Mouse (Mus musculus) limb, embryonic 15.5 days (tissue): ENCODE measurements around the gene Atp5j2. TPM values are rescaled to one million over a fixed set of nuclear protein-coding genes. Genes with fewer than 3 reads are reported as not detected.

ENCODE experiments used
- ATAC-seq: fragments of 200-750 bp; cut with Nextera tagmentation; 2 replicates; pipeline ENCODE4 v1.8.0; 2017; ENCODE audit warnings: low read depth, moderate TSS enrichment; ENCODE audit not compliant: insufficient number of reproducible peaks, low FRiP score, low TSS enrichment
- H3K27ac ChIP-seq: fragments of 300-500 bp; sonication (generic); 2 replicates; pipeline ENCODE4 v1.5.1; 2015; ENCODE audit warnings: moderate library complexity, mild to moderate bottlenecking, inconsistent platforms
- H3K27me3 ChIP-seq: fragments of 300-500 bp; sonication (generic); 2 replicates; pipeline ENCODE4 v1.6.1; 2015; ENCODE audit warnings: inconsistent platforms
- H3K36me3 ChIP-seq: fragments of 300-500 bp; sonication (generic); 2 replicates; pipeline ENCODE4 v1.6.1; 2015; ENCODE audit warnings: inconsistent platforms
- H3K4me1 ChIP-seq: fragments of 300-500 bp; sonication (generic); 2 replicates; pipeline ENCODE4 v1.6.1; 2015; ENCODE audit warnings: inconsistent platforms
- H3K4me2 ChIP-seq: fragments of 300-500 bp; sonication (generic); 2 replicates; pipeline ENCODE4 v1.6.1; 2015; ENCODE audit warnings: mild to moderate bottlenecking, inconsistent platforms
- H3K4me3 ChIP-seq: fragments of 300-500 bp; sonication (generic); 2 replicates; pipeline ENCODE4 v1.5.1; 2015; ENCODE audit warnings: mild to moderate bottlenecking, inconsistent platforms
- H3K9ac ChIP-seq: fragments of 300-500 bp; sonication (generic); 2 replicates; pipeline ENCODE4 v1.6.1; 2015; ENCODE audit warnings: inconsistent platforms
- H3K9me3 ChIP-seq: fragments of 300-500 bp; sonication (generic); 2 replicates; pipeline ENCODE4 v1.6.1; 2016; ENCODE audit warnings: inconsistent platforms
- WGBS: fragments of 180-500 bp; shearing (Covaris S2); methylation state at CpG from one replicate; pipeline ENCODE4 v1.1.7; 2015; 5-methylcytosine and 5-hydroxymethylcytosine counted together
- polyA plus RNA-seq: library from polyadenylated mRNA; unstranded; fragments of >200 nt; fragmentation: Nextera tagmentation; extraction: Ambion mirVana; gene quantifications from 2 replicates; pipeline ENCODE4 v1.2.1, GENCODE M21; 2015

Atp5j2 gene
- polyA plus RNA-seq, 1 experiment from 2014 or later = 623 TPM

DNA sequence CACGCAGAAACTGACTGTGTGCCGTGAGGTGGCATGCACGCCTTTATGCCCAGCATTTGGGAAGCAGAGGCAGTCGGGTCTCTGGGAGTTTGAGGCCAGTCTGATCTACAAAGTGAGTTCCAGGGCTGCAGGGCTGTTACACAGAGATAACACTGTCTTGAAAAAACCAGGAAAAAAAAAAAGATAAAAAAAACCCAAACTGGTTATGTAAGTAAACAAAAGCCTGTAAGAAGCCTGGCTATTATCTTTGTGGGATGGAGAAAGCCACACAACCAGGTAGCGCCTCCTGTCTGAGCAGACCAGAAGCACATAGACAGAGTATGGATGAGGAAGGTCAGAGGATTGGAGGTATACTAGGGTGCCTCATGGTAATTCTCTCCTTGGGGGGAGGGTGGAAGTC, 39.2 kb downstream of the Atp5j2 start:
- no peak overlapping the region for H3K4me2 ChIP-seq
- no peaks in the 10 kb centered on the region for H3K4me1 ChIP-seq
- no peaks in the 10 kb centered on the region for H3K9me3 ChIP-seq
- no peak overlapping the region for H3K9ac ChIP-seq
- 94% methylated on average over 5 of the region's 5 CpGs for WGBS
- H3K27ac ChIP-seq = no peak overlapping the region
- H3K27me3 ChIP-seq = no peaks in the 10 kb centered on the region
- no peak for ATAC-seq
- peaks cover 87% of the 10 kb centered on the region for H3K36me3 ChIP-seq
- no peak overlapping the region for H3K4me3 ChIP-seq

DNA sequence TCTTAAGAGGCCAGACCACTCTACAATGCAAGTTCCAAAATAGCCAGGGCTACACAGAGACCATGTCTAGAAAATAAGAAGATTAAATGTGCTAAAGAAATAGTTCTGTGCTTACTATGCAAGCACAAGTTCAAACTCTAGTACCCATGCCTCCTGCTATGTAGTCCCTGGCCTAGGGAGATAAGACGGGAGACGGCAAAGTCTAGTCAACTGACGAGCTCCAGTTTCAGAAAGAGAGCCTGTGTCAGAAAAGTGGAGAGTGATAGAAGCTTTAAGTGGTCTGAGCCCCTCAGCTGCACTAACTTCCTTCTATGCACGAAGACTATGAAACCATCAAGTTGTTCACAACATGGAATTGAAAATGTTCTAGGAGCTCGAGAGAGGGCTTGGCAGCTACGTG, 42.6 kb downstream of the Atp5j2 start:
- no peak overlapping the region for H3K9ac ChIP-seq
- no peak overlapping the region for H3K4me3 ChIP-seq
- no peaks in the 10 kb centered on the region for H3K9me3 ChIP-seq
- no peaks in the 10 kb centered on the region for H3K4me1 ChIP-seq
- ATAC-seq = no peak
- no peaks in the 10 kb centered on the region for H3K27me3 ChIP-seq
- WGBS = 85% methylated on average over 6 of the region's 6 CpGs
- no peak overlapping the region for H3K27ac ChIP-seq
- H3K4me2 ChIP-seq = no peak overlapping the region
- H3K36me3 ChIP-seq = peaks cover 98% of the 10 kb centered on the region

DNA sequence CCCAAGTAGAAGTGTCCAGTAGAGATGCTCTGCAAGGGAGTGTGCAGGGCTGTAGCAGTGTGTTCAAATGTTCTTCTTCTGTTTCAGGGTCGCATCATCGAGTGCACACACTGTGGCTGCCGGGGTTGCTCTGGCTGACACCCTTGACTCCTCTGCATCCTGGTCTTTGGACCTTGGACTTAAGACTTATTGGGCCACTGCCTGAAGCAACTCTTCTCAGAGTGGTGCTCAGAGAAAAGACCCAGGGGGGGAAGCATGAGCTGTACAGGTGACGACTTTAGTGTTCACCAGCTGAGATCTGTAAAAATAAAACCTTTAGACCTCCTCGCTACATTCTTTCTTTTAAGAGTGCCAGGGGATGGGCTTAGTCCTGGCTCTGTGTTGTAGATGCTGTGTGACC, 44.1 kb downstream of the Atp5j2 start:
- H3K4me1 ChIP-seq = no peaks in the 10 kb centered on the region
- H3K9ac ChIP-seq = no peak overlapping the region
- no peak for ATAC-seq
- no peak overlapping the region for H3K4me2 ChIP-seq
- H3K27me3 ChIP-seq = no peaks in the 10 kb centered on the region
- WGBS = 86% methylated on average over 5 of the region's 5 CpGs
- no peaks in the 10 kb centered on the region for H3K9me3 ChIP-seq
- H3K4me3 ChIP-seq = no peak overlapping the region
- no peak overlapping the region for H3K27ac ChIP-seq
- H3K36me3 ChIP-seq = peaks cover 98% of the 10 kb centered on the region

DNA sequence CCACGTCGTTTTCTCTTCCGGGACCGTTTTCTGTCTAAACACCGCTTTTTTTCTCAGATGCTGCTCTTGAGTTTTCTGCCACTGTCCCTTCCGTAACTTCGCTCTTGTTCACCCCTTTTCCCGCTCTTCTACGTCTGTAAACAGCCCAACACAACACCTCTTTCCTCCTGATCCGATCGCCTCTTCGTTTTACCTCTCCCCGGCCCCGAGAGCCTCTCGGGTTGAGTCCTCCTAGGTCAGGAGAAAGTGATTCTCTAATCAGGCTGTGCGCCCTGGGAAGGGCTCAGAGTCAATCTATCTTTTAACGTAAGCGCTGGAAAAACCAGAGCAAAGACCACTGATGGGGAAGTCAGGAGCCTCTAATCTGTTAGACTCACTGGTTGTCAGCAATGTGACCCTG, 51.3 kb downstream of the Atp5j2 start:
- Histone ChIP-seq H3K4me2 (peak overlapping the region; percentile 72), H3K4me1 (peaks cover 26% of the 10 kb centered on the region), H3K9ac (peak overlapping the region; percentile 82), H3K9me3 (no peaks in the 10 kb centered on the region), H3K27ac (peak overlapping the region; percentile 89), H3K27me3 (no peaks in the 10 kb centered on the region), H3K36me3 (peaks cover 59% of the 10 kb centered on the region), H3K4me3 (peak overlapping the region; percentile 97)
- WGBS = under 1% methylated on average over 18 of the region's 18 CpGs
- no peak for ATAC-seq

DNA sequence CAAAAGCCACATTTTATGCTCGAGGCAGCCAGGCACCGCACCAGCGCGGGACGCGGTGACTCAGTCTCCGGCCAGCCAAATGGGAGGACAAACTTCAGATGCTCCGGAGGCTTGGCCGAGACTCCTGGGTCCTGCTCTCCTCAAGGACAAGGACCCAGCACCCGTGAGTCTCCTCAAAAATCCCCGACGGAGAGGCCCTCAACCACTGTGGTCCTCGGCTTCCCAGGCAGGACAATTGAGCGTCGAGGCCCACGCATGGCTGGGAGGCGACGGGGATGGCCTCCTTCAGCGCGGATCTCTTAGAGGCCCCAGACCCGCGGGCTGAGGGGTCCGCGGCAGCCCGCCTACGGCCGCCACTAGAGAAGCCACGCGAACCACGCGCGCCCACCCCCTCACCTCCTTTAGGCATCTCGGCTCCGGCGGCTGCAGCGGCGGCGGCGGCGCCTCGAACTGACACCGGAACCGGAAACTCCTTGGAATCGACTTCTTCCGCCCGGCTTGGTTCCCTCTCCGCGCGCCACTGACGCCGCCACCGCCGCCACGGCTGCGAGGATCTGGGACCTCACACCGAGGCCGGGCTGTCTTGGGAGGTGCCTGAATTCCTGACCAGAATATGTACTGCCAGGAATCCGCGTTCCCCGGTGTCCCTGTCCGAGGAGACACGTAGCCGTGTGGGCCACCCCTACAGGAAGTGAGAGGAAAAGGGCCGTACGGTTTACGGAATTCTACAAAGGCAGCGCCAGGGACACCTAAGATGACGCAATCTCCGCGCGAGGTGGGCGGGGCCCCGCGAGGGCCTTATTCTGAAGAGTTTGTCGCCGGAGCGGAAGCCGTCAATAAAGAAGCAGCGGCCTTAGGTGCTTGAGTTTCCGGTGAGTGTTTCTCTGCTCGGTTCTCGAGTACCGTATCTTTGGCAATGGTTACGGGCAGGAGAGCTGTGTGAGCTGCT, 52.0 kb downstream of the Atp5j2 start, which contains the start of the genes Pdap1 and Bud31:
TSS of gene Pdap1 (minus strand) at position 668 of the 949 bp plus-strand sequence.
TSS of gene Bud31 (plus strand) at position 792 of the 949 bp plus-strand sequence.
- H3K27me3 ChIP-seq = no peaks in the 10 kb centered on the region
- H3K27ac ChIP-seq = peak within 1 kb of the TSS; percentile 89
- WGBS = under 1% methylated on average over 84 of the region's 84 CpGs
- peak within 1 kb of the TSS; percentile 97 for H3K4me3 ChIP-seq
- H3K4me1 ChIP-seq = peaks cover 26% of the 10 kb centered on the region
- peak; percentile 90 for ATAC-seq
- H3K36me3 ChIP-seq = peaks cover 58% of the 10 kb centered on the region
- no peaks in the 10 kb centered on the region for H3K9me3 ChIP-seq
- peak within 1 kb of the TSS; percentile 92 for H3K9ac ChIP-seq
- peak within 1 kb of the TSS; percentile 72 for H3K4me2 ChIP-seq

DNA sequence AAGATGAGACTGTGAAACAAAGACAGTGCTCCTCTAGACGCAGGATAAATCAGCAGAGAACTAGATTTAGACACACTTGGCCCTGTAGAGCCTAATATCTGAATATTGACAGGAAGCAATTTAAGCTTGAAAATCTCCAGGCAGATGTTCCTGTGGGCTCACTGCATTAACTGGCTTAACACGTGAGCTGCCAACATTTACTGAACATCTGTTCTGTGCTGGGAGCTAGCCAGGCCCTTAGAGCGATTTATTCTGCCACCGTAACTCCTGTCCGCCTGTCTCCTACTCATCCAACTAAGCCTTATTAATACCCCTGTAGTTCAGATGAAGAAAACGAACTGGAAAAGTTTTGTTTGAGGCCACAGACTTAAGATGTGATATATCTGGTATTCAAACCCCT, 53.0 kb downstream of the Atp5j2 start:
- no peaks in the 10 kb centered on the region for H3K27me3 ChIP-seq
- ATAC-seq = no peak
- H3K36me3 ChIP-seq = peaks cover 59% of the 10 kb centered on the region
- H3K4me3 ChIP-seq = peak overlapping the region; percentile 97
- peak overlapping the region; percentile 92 for H3K9ac ChIP-seq
- peak overlapping the region; percentile 72 for H3K4me2 ChIP-seq
- peak overlapping the region; percentile 89 for H3K27ac ChIP-seq
- peaks cover 26% of the 10 kb centered on the region for H3K4me1 ChIP-seq
- WGBS = 6% methylated on average over 6 of the region's 6 CpGs
- H3K9me3 ChIP-seq = no peaks in the 10 kb centered on the region

Other genes with a start within 250 kb of the Atp5j2 start
- gene Smurf1, start 226.2 kb downstream of the Atp5j2 start, polyA plus RNA-seq = 16.3 and 18.3 TPM in 2 replicates
- gene Gm4871, start 159.3 kb downstream of the Atp5j2 start, polyA plus RNA-seq = not detected in 2 replicates
- gene 1700018F24Rik, start 149.1 kb downstream of the Atp5j2 start, polyA plus RNA-seq = not detected in 2 replicates
- 143 and 147 TPM in 2 replicates for gene Arpc1a, start 108.2 kb downstream of the Atp5j2 start, polyA plus RNA-seq
- gene Kpna7, start 108.0 kb downstream of the Atp5j2 start, polyA plus RNA-seq = not detected in 2 replicates
- gene Arpc1b, start 77.8 kb downstream of the Atp5j2 start, polyA plus RNA-seq = 389 and 480 TPM in 2 replicates
- gene Pdap1, start 51.8 kb downstream of the Atp5j2 start, polyA plus RNA-seq = 89.2 and 95.1 TPM in 2 replicates
- gene Bud31, start 51.7 kb downstream of the Atp5j2 start, polyA plus RNA-seq = 168 and 184 TPM in 2 replicates
- 17.2 TPM in 2 replicates for gene Ptcd1, start 25.0 kb downstream of the Atp5j2 start, polyA plus RNA-seq
- gene Cpsf4, start 24.8 kb downstream of the Atp5j2 start, polyA plus RNA-seq = 40.7 and 40.8 TPM in 2 replicates
- 11.1 and 11.7 TPM in 2 replicates for gene Zkscan14, start 9.8 kb upstream of the Atp5j2 start, polyA plus RNA-seq
- gene Zkscan5, start 12.5 kb upstream of the Atp5j2 start, polyA plus RNA-seq = 13.3 and 13.6 TPM in 2 replicates
- gene Zfp655, start 39.7 kb upstream of the Atp5j2 start, polyA plus RNA-seq = 32.3 and 33.2 TPM in 2 replicates
- 0.25 and 0.92 TPM in 2 replicates for gene Zscan25, start 88.4 kb upstream of the Atp5j2 start, polyA plus RNA-seq
- not detected in 2 replicates for gene Cyp3a57, start 153.2 kb upstream of the Atp5j2 start, polyA plus RNA-seq